Comparison of ENCODE assay signal across 8 mouse cellular contexts in genomic region chr11:53979788-53980621, GRCm38 (mm10). TPM values are rescaled to one million over a fixed set of nuclear protein-coding genes. Genes with fewer than 3 reads are reported as not detected.
A peak's percentile ranks its signal among the peaks of the same experiment; 100 is the strongest.
DNase-seq lines count a peak whose midpoint lies in the region; ATAC-seq lines count a peak whose summit lies in the region.

Gene Slc22a21 (minus strand): TSS chr11:53980332.

- WGBS in hindbrain, embryonic 14.5 days, result 2% methylated on average over 73 of the region's 73 CpGs
- WGBS in macrophage (ENCODE audit: missing documents), result under 1% methylated on average over 62 of the region's 73 CpGs

- peak within 1 kb of the TSS; percentile 54 for H3K4me3 ChIP-seq in hindbrain, embryonic 14.5 days (replicated peaks; ENCODE audit: low read length)
- H3K4me3 ChIP-seq in macrophage (ENCODE audit: inconsistent target), result peak within 1 kb of the TSS; percentile 45

- H3K4me2 ChIP-seq in hindbrain, embryonic 14.5 days (replicated peaks), result peak within 1 kb of the TSS; percentile 81

- no peaks in the 10 kb centered on the region; the same call in 1 of the 2 replicates for H3K4me1 ChIP-seq in hindbrain, embryonic 14.5 days (replicated peaks; ENCODE audit: control insufficient read depth, insufficient read depth, low read length)

- peaks cover 14% of the 10 kb centered on the region; the same call in 1 of the 2 replicates for H3K27me3 ChIP-seq in hindbrain, embryonic 14.5 days (ENCODE audit: control insufficient read depth, insufficient read depth, low read length)

- peak within 1 kb of the TSS; percentile 59 for H3K9ac ChIP-seq in hindbrain, embryonic 14.5 days

- H3K27ac ChIP-seq in hindbrain, embryonic 14.5 days, result no peak within 1 kb of the TSS
- H3K27ac ChIP-seq in macrophage, result no peak within 1 kb of the TSS

- ATAC-seq in hindbrain, embryonic 14.5 days (ENCODE audit: low FRiP score), result peak; percentile 88

- H3K9me3 ChIP-seq in hindbrain, embryonic 14.5 days (ENCODE audit: control insufficient read depth, low read length), result no peaks in the 10 kb centered on the region

- peak; percentile 91 for DNase-seq in WW6 (ENCODE audit: low read depth, low spot score)
- peak; percentile 45 to 66 for DNase-seq in cerebellum, postnatal 25 days
- peak; percentile 19 to 28 for DNase-seq in frontal cortex, postnatal 36 days (ENCODE audit: low spot score in 2 of 2)
- peak; percentile 66 for DNase-seq in hindbrain, embryonic 14.5 days (ENCODE audit: low spot score)
- peak; percentile 18 to 21 for DNase-seq in left cerebral cortex, adult 18-20 months (ENCODE audit: low spot score in 2 of 2)
- peak; percentile 60 for DNase-seq in retina, postnatal 7 days (ENCODE audit: low read depth, low spot score)
- peak; percentile 56 for DNase-seq in urinary bladder, adult 2 months (ENCODE audit: low spot score)

- H3K79me2 ChIP-seq in macrophage (ENCODE audit: inconsistent target), result no peaks in the 10 kb centered on the region

- no peaks in the 10 kb centered on the region for H3K36me3 ChIP-seq in hindbrain, embryonic 14.5 days (replicated peaks; ENCODE audit: control insufficient read depth, insufficient read depth)
- no peaks in the 10 kb centered on the region for H3K36me3 ChIP-seq in macrophage (ENCODE audit: inconsistent target)

RNA-seq across cellular contexts. Expression of gene Slc22a21, which starts in this region (rescaled TPM):
- 3.1 and 4.6 TPM in 2 replicates for polyA plus RNA-seq in hindbrain, embryonic 14.5 days (2014; fragmentation: Nextera tagmentation; extraction: Ambion mirVana)
- 1 to 10 TPM; 1.1 to 1.4 TPM for total RNA-seq in left cerebral cortex, adult 18-20 months (2021)
- 10 to 100 TPM in 15 of 26 experiments, 1 to 10 TPM in 11; 4.4 to 18.5 (median 10.5) TPM for total RNA-seq in macrophage (2018; cell fraction: chromatin; rRNA removed)
- total RNA-seq in macrophage (2018; cell fraction: cytosol; rRNA removed), result 1 to 10 TPM in 22 of 26 experiments, under 1 TPM in 4; 0.76 to 2.5 (median 1.5) TPM
- 10 to 100 TPM in 9 of 26 experiments, 1 to 10 TPM in 17; 3.7 to 19.7 (median 7.4) TPM for total RNA-seq in macrophage (2018; cell fraction: nucleus; rRNA removed)
- 0.66 to 2.6 TPM (median 1.7 TPM) in 3 replicates for polyA plus RNA-seq in macrophage (2018)
- 18.8 and 20.5 TPM in 2 replicates for polyA plus RNA-seq in urinary bladder, adult 2 months (2012; rRNA removed)

Comparison
In these comparisons a context has a peak if more than half of its experiments do, and no peak if none do; other contexts are left out.
1. DNase-seq: peak in every context shown above with its lines; median percentile 91 in WW6; 66 in hindbrain, embryonic 14.5 days; 60 in retina, postnatal 7 days; 56 in urinary bladder, adult 2 months; 56 in cerebellum, postnatal 25 days; 24 in frontal cortex, postnatal 36 days; 20 in left cerebral cortex, adult 18-20 months.